Mouse (Mus musculus) kidney, embryonic 16.5 days (tissue): ENCODE results near the gene Ak2. TPM values are rescaled to one million over a fixed set of nuclear protein-coding genes. Genes with fewer than 3 reads are reported as not detected.

Experiments
- ATAC-seq: fragments of 200-750 bp; cut with Nextera tagmentation; 2 replicates; pipeline ENCODE4 v1.8.0; 2017; ENCODE audit warnings: moderate TSS enrichment; ENCODE audit not compliant: low FRiP score, low TSS enrichment
- H3K27ac ChIP-seq: fragments of 300-500 bp; sonication (generic); 2 replicates; pipeline ENCODE4 v1.5.1; 2014; ENCODE audit warnings: low read length
- H3K27me3 ChIP-seq: fragments of 300-500 bp; sonication (generic); 2 replicates; pipeline ENCODE4 v1.6.1; 2014; ENCODE audit warnings: low read length, control low read depth, mixed read lengths; ENCODE audit not compliant: insufficient read depth
- H3K36me3 ChIP-seq: fragments of 300-500 bp; sonication (generic); 2 replicates; pipeline ENCODE4 v1.6.1; 2014; ENCODE audit warnings: low read length, control low read depth, mixed read lengths; ENCODE audit not compliant: insufficient read depth
- H3K4me1 ChIP-seq: fragments of 300-500 bp; sonication (generic); 2 replicates; pipeline ENCODE4 v1.6.1; 2014; ENCODE audit warnings: low read length, control low read depth, mixed read lengths; ENCODE audit not compliant: insufficient read depth
- H3K4me2 ChIP-seq: fragments of 300-500 bp; sonication (generic); replicated peaks from 2 replicates; pipeline ENCODE4 v1.6.1; 2014; ENCODE audit warnings: low read depth, low read length
- H3K4me3 ChIP-seq: fragments of 300-500 bp; sonication (generic); 2 replicates; pipeline ENCODE4 v1.5.1; 2014; ENCODE audit warnings: mild to moderate bottlenecking, low read length
- H3K9ac ChIP-seq: fragments of 300-500 bp; sonication (generic); replicated peaks from 2 replicates; pipeline ENCODE4 v1.6.1; 2014; ENCODE audit warnings: low read length
- H3K9me3 ChIP-seq: fragments of 300-500 bp; sonication (generic); 2 replicates; pipeline ENCODE4 v1.6.1; 2016; ENCODE audit warnings: low read length, control low read depth
- WGBS: fragments of 180-500 bp; shearing (Covaris S2); extraction: QIAGEN DNeasy Blood & Tissue Kit; methylation state at CpG from one replicate; pipeline ENCODE4 v1.1.7; 2014; 5-methylcytosine and 5-hydroxymethylcytosine counted together
- polyA plus RNA-seq: library from polyadenylated mRNA; unstranded; fragments of >200 nt; fragmentation: Nextera tagmentation; extraction: Ambion mirVana; gene quantifications from 2 replicates; pipeline ENCODE4 v1.2.1, GENCODE M21; 2015

Ak2 gene
- polyA plus RNA-seq, 1 experiment from 2014 or later: 238 TPM

- Histone ChIP-seq H3K9ac (no peak overlapping the region), H3K27ac (no peak overlapping the region), H3K27me3 (no peaks in the 10 kb centered on the region), H3K4me3 (no peak overlapping the region), H3K9me3 (no peaks in the 10 kb centered on the region), H3K36me3 (no peaks in the 10 kb centered on the region), H3K4me2 (no peak overlapping the region), H3K4me1 (no peaks in the 10 kb centered on the region)
- no peak for ATAC-seq
- 55% methylated on average over 3 of the region's 3 CpGs for WGBS
Measured at GRCm38 (mm10) chr4:128984600-128984999, 7.2 kb upstream of the Ak2 start.

- H3K9ac ChIP-seq: no peak overlapping the region
- 55% methylated on average over 3 of the region's 3 CpGs for WGBS
- ATAC-seq: no peak
- no peak overlapping the region for H3K4me2 ChIP-seq
- H3K4me3 ChIP-seq: no peak overlapping the region
- no peaks in the 10 kb centered on the region for H3K9me3 ChIP-seq
- no peaks in the 10 kb centered on the region for H3K27me3 ChIP-seq
- H3K36me3 ChIP-seq: no peaks in the 10 kb centered on the region
- H3K27ac ChIP-seq: no peak overlapping the region
- peaks cover 2% of the 10 kb centered on the region for H3K4me1 ChIP-seq
Measured at GRCm38 (mm10) chr4:128988911-128989310, 2.8 kb upstream of the Ak2 start.

GRCm38 (mm10) chr4:128989678-128990077, 2.1 kb upstream of the Ak2 start:
- Histone ChIP-seq H3K4me1 (peaks cover 10% of the 10 kb centered on the region), H3K4me3 (no peak overlapping the region), H3K4me2 (no peak overlapping the region), H3K36me3 (no peaks in the 10 kb centered on the region), H3K27me3 (no peaks in the 10 kb centered on the region), H3K27ac (no peak overlapping the region), H3K9me3 (no peaks in the 10 kb centered on the region), H3K9ac (no peak overlapping the region)
- WGBS: 65% methylated on average over 11 of the region's 11 CpGs
- ATAC-seq: no peak

GRCm38 (mm10) chr4:128992176-128992575, 418 bp downstream of the Ak2 start:
- 93% methylated on average over 3 of the region's 3 CpGs for WGBS
- Histone ChIP-seq H3K4me2 (no peak overlapping the region), H3K4me3 (no peak overlapping the region), H3K27ac (no peak overlapping the region), H3K9ac (no peak overlapping the region), H3K4me1 (peaks cover 32% of the 10 kb centered on the region), H3K27me3 (no peaks in the 10 kb centered on the region), H3K36me3 (no peaks in the 10 kb centered on the region; the same call in 1 of the 2 replicates), H3K9me3 (no peaks in the 10 kb centered on the region)
- no peak for ATAC-seq

- no peaks in the 10 kb centered on the region for H3K27me3 ChIP-seq
- peak; percentile 100 for ATAC-seq
- WGBS: under 1% methylated on average over 49 of the region's 49 CpGs
Measured at GRCm38 (mm10) chr4:128993025-128993662, 1.4 kb downstream of the Ak2 start.

GRCm38 (mm10) chr4:128993675-128994074, 1.9 kb downstream of the Ak2 start:
- ATAC-seq: no peak
- H3K9me3 ChIP-seq: no peaks in the 10 kb centered on the region
- no peaks in the 10 kb centered on the region; the same call in 1 of the 2 replicates for H3K36me3 ChIP-seq
- peaks cover 47% of the 10 kb centered on the region for H3K4me1 ChIP-seq
- WGBS: under 1% methylated on average over 12 of the region's 12 CpGs
- peak overlapping the region; percentile 78 for H3K4me3 ChIP-seq
- no peak overlapping the region; the same call in 1 of the 2 replicates for H3K27ac ChIP-seq
- H3K9ac ChIP-seq: peak overlapping the region; percentile 82
- peak overlapping the region; percentile 65 for H3K4me2 ChIP-seq
- no peaks in the 10 kb centered on the region for H3K27me3 ChIP-seq

More at GRCm38 (mm10) chr4:128993025-128993662, 1.4 kb downstream of the Ak2 start:
- Histone ChIP-seq H3K4me3 (peak overlapping the region; percentile 78), H3K9ac (peak overlapping the region; percentile 82), H3K4me2 (peak overlapping the region; percentile 65), H3K27ac (peak overlapping the region; percentile 43), H3K9me3 (no peaks in the 10 kb centered on the region), H3K4me1 (peaks cover 41% of the 10 kb centered on the region), H3K36me3 (no peaks in the 10 kb centered on the region; the same call in 1 of the 2 replicates)

GRCm38 (mm10) chr4:128995238-128995637, 3.5 kb downstream of the Ak2 start:
- no peak overlapping the region for H3K4me2 ChIP-seq
- H3K27me3 ChIP-seq: no peaks in the 10 kb centered on the region
- no peak overlapping the region for H3K27ac ChIP-seq
- H3K9ac ChIP-seq: no peak overlapping the region
- H3K4me1 ChIP-seq: peaks cover 51% of the 10 kb centered on the region
- peaks cover 12% of the 10 kb centered on the region for H3K36me3 ChIP-seq
- 59% methylated on average over 7 of the region's 7 CpGs for WGBS
- H3K4me3 ChIP-seq: no peak overlapping the region
- no peaks in the 10 kb centered on the region for H3K9me3 ChIP-seq
- no peak for ATAC-seq

GRCm38 (mm10) chr4:128997258-128997657, 5.5 kb downstream of the Ak2 start:
- Histone ChIP-seq H3K4me1 (peaks cover 51% of the 10 kb centered on the region), H3K27ac (peak overlapping the region; percentile 41; the same call in 1 of the 2 replicates), H3K27me3 (no peaks in the 10 kb centered on the region), H3K36me3 (peaks cover 30% of the 10 kb centered on the region), H3K4me2 (no peak overlapping the region), H3K9ac (no peak overlapping the region), H3K9me3 (no peaks in the 10 kb centered on the region), H3K4me3 (no peak overlapping the region)
- ATAC-seq: no peak
- 63% methylated on average over 8 of the region's 8 CpGs for WGBS

- H3K4me3 ChIP-seq: no peak overlapping the region
- H3K9ac ChIP-seq: no peak overlapping the region
- no peaks in the 10 kb centered on the region for H3K27me3 ChIP-seq
- H3K27ac ChIP-seq: peak overlapping the region; percentile 41; the same call in 1 of the 2 replicates
- H3K4me1 ChIP-seq: peaks cover 51% of the 10 kb centered on the region
- ATAC-seq: no peak
- peaks cover 40% of the 10 kb centered on the region for H3K36me3 ChIP-seq
- H3K9me3 ChIP-seq: no peaks in the 10 kb centered on the region
- WGBS: 51% methylated on average over 8 of the region's 8 CpGs
- H3K4me2 ChIP-seq: no peak overlapping the region
Measured at GRCm38 (mm10) chr4:128998401-128998800, 6.6 kb downstream of the Ak2 start.

- Histone ChIP-seq H3K27ac (no peak overlapping the region), H3K4me2 (no peak overlapping the region), H3K4me3 (no peak overlapping the region), H3K9me3 (no peaks in the 10 kb centered on the region), H3K4me1 (peaks cover 32% of the 10 kb centered on the region), H3K36me3 (peaks cover 52% of the 10 kb centered on the region), H3K9ac (no peak overlapping the region), H3K27me3 (no peaks in the 10 kb centered on the region)
- ATAC-seq: no peak
- WGBS: 72% methylated on average over 3 of the region's 3 CpGs
Measured at GRCm38 (mm10) chr4:129000786-129001185, 9.0 kb downstream of the Ak2 start.
